Mouse (Mus musculus) kidney, adult 2 months (tissue): ENCODE data around the gene Trp53i11.

ENCODE experiments used
- CTCF ChIP-seq: fragments of 200-500 bp; conservative IDR thresholded peaks from 2 replicates; pipeline ENCODE4 v1.5.1; 2011; ENCODE audit warnings: low read depth, mild to moderate bottlenecking, control low read depth, low read length, moderate library complexity, mixed read lengths; ENCODE audit not compliant: insufficient read depth, insufficient read length
- POLR2A ChIP-seq: fragments of 200-500 bp; IDR thresholded peaks from one replicate; pipeline ENCODE4 v1.6.1; 2011; ENCODE audit warnings: low read depth, low read length, control low read depth

GRCm38 (mm10) chr2:93212386-93212785, 25.0 kb downstream of the Trp53i11 start:
- no peak for TF ChIP-seq POLR2A
- no peak for TF ChIP-seq CTCF
